Mouse (Mus musculus) ES-Bruce4 (cell line): Measurements from ENCODE around the gene Eif4enif1. TPM values are rescaled to one million over a fixed set of nuclear protein-coding genes. Genes with fewer than 3 reads are reported as not detected.

Experiments used
- H3K27ac ChIP-seq: 2 replicates; pipeline ENCODE4 v1.5.1; 2012; ENCODE audit warnings: low read length, inconsistent platforms; ENCODE audit not compliant: insufficient read depth
- H3K27me3 ChIP-seq: 2 replicates; pipeline ENCODE4 v1.6.1; 2012; ENCODE audit warnings: mild to moderate bottlenecking, low read length, inconsistent platforms; ENCODE audit not compliant: control insufficient read depth, poor library complexity, insufficient read depth, severe bottlenecking
- H3K36me3 ChIP-seq: 2 replicates; pipeline ENCODE4 v1.6.1; 2012; ENCODE audit warnings: inconsistent platforms, mild to moderate bottlenecking, low read length, moderate library complexity; ENCODE audit not compliant: control insufficient read depth, poor library complexity, insufficient read depth, severe bottlenecking
- H3K4me1 ChIP-seq: one replicate; pipeline ENCODE4 v1.8.1; 2011; ENCODE audit warnings: low read length; ENCODE audit not compliant: control insufficient read depth, insufficient read depth
- H3K4me3 ChIP-seq: 2 replicates; pipeline ENCODE4 v1.5.1; 2011; ENCODE audit warnings: low read depth, mild to moderate bottlenecking, low read length
- H3K9ac ChIP-seq: 2 replicates; pipeline ENCODE4 v1.6.1; 2012; ENCODE audit warnings: low read depth, mild to moderate bottlenecking, inconsistent platforms; ENCODE audit not compliant: poor library complexity, severe bottlenecking
- H3K9me3 ChIP-seq: replicated peaks from 2 replicates; pipeline ENCODE4 v1.6.1; 2012; ENCODE audit warnings: mild to moderate bottlenecking, low read length, inconsistent platforms; ENCODE audit not compliant: control insufficient read depth, poor library complexity, insufficient read depth, severe bottlenecking
- CTCF ChIP-seq: IDR thresholded peaks from one replicate; pipeline ENCODE4 v1.8.1; 2011; ENCODE audit warnings: low read depth, low read length
- EP300 ChIP-seq: IDR thresholded peaks from 2 replicates; pipeline ENCODE4 v1.6.1; 2011; ENCODE audit warnings: low read depth, low read length; ENCODE audit not compliant: insufficient read depth
- POLR2A ChIP-seq: IDR thresholded peaks from one replicate; pipeline ENCODE4 v1.8.1; 2011; ENCODE audit warnings: low read length; ENCODE audit not compliant: insufficient read depth
- polyA plus RNA-seq: library from polyadenylated mRNA; stranded (reverse); fragments of >200 nt; gene quantifications from 2 replicates; pipeline ENCODE4 v1.2.4, GENCODE M21; 2011; ENCODE audit warnings: low read depth; ENCODE audit not compliant: missing spikeins, insufficient read depth, insufficient read length

The Eif4enif1 gene
- polyA plus RNA-seq, 1 experiment: 99.9 TPM

DNA sequence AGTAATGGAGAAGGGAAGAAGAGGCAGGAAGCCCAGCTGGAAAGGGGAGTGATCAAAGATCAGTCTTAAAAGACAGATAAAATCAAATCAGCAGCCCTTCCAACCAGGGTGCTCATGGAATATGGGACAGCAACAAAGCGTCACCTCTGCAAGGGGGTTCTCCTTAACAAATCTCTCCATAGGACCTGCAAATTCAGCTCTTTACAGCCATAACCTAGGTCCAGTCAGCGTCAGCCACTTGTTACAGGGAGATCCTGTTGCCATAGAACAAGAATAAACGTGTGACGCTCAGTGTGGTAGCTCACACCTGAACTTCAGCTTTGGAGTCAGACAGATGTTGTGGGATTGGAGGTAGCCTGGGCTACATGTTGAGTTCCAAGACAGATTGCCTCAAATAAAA lies 67.0 kb downstream of the Eif4enif1 start:
- H3K27ac ChIP-seq: peak overlapping the region; percentile 87
- no peak overlapping the region for H3K4me3 ChIP-seq
- no peak for TF ChIP-seq CTCF
- TF ChIP-seq POLR2A: no peak
- no peak for TF ChIP-seq EP300
- H3K36me3 ChIP-seq: peaks cover 3% of the 10 kb centered on the region
- H3K4me1 ChIP-seq: peaks cover 4% of the 10 kb centered on the region
- no peaks in the 10 kb centered on the region for H3K27me3 ChIP-seq
- H3K9ac ChIP-seq: 0 out of 2 replicates have a peak overlapping the region, but pooled peaks have one; percentile 29
- H3K9me3 ChIP-seq: no peaks in the 10 kb centered on the region

DNA sequence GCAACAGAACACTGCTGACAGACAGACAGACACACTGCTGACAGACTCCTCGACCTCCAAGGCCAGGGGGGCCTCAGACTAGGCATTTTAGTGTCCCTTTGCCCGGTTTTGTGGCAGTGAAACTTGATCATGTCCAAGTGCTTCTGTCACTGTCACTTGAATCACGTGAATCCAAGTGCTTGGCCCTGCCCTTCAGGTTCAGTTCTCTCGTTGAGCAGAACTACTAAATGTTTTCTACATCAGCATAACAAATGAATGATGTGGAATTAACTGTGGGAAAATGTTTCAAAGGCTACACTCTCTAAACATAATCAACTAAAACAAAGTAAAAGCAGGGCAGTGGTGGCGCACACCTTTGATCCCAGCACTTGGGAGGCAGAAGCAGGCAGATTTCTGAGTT lies 76.2 kb downstream of the Eif4enif1 start:
- no peak overlapping the region for H3K4me3 ChIP-seq
- H3K27me3 ChIP-seq: no peaks in the 10 kb centered on the region
- H3K9ac ChIP-seq: no peak overlapping the region
- H3K9me3 ChIP-seq: peaks cover 25% of the 10 kb centered on the region
- no peaks in the 10 kb centered on the region for H3K36me3 ChIP-seq
- TF ChIP-seq CTCF (no peak), POLR2A (no peak), EP300 (no peak)
- H3K27ac ChIP-seq: no peak overlapping the region
- H3K4me1 ChIP-seq: no peaks in the 10 kb centered on the region

DNA sequence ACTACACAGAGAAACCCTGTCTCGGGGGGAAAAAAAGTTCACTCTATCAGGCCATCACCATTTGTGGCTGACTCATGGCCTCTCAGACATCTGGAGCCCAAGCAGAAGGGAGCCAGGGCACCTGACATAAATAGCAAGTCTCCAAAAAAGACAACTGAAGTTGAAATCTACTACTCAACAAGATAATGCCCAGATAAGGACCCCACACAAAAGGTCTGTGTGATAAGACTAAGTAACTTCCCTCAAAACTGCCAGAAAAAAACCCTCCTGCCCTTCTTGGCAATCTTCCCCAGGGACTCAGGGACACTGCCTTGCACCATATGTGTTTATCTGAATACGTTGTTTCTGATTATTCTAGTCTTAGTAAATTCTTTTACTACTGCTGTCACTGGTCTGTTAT lies 77.5 kb downstream of the Eif4enif1 start:
- H3K4me1 ChIP-seq: no peaks in the 10 kb centered on the region
- H3K36me3 ChIP-seq: no peaks in the 10 kb centered on the region
- no peak overlapping the region for H3K4me3 ChIP-seq
- H3K27ac ChIP-seq: no peak overlapping the region
- no peak overlapping the region for H3K9ac ChIP-seq
- no peak for TF ChIP-seq POLR2A
- peaks cover 26% of the 10 kb centered on the region for H3K9me3 ChIP-seq
- H3K27me3 ChIP-seq: no peaks in the 10 kb centered on the region

GRCm38 (mm10) chr11:3282887-3283286 lies 80.7 kb downstream of the Eif4enif1 start:
- Histone ChIP-seq H3K9me3 (peaks cover 26% of the 10 kb centered on the region), H3K27ac (no peak overlapping the region), H3K4me1 (no peaks in the 10 kb centered on the region), H3K36me3 (no peaks in the 10 kb centered on the region), H3K4me3 (no peak overlapping the region), H3K9ac (no peak overlapping the region), H3K27me3 (no peaks in the 10 kb centered on the region)
- TF ChIP-seq CTCF (no peak), EP300 (no peak), POLR2A (no peak)

DNA sequence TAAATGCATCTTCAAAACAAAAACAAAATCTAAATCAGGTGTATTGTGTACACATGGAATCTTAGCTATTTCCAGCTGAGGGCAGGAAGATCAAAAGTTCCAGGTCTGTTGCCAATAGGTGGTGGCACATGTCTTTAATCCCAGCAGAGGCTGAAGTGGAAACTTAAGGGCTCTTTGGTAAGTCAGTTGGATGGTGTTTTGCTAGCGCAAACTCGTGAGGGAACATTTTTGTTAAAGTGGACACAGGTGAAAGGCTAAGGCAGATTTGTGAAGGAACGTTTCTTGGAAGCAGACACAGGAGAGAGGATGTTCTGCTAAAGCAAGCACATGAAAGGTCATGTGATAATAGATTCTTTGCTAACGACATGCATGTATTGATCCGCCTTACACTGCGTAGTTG lies 81.5 kb downstream of the Eif4enif1 start:
- H3K36me3 ChIP-seq: no peaks in the 10 kb centered on the region
- no peak overlapping the region for H3K4me3 ChIP-seq
- H3K27me3 ChIP-seq: no peaks in the 10 kb centered on the region
- TF ChIP-seq POLR2A (no peak), CTCF (no peak), EP300 (no peak)
- no peak overlapping the region for H3K9ac ChIP-seq
- no peak overlapping the region for H3K27ac ChIP-seq
- no peaks in the 10 kb centered on the region for H3K4me1 ChIP-seq
- H3K9me3 ChIP-seq: peaks cover 26% of the 10 kb centered on the region

- peaks cover 21% of the 10 kb centered on the region for H3K9me3 ChIP-seq
- H3K4me1 ChIP-seq: no peaks in the 10 kb centered on the region
- H3K9ac ChIP-seq: no peak overlapping the region
- no peaks in the 10 kb centered on the region for H3K36me3 ChIP-seq
- H3K27ac ChIP-seq: no peak overlapping the region
- H3K27me3 ChIP-seq: no peaks in the 10 kb centered on the region
- H3K4me3 ChIP-seq: no peak overlapping the region
- no peak for TF ChIP-seq EP300
- TF ChIP-seq POLR2A: no peak
Measured at GRCm38 (mm10) chr11:3285940-3286339, 83.7 kb downstream of the Eif4enif1 start.
